Mouse (Mus musculus) brain, embryonic 18.5 days (tissue): ENCODE results near the gene B230217C12Rik.
"Not testable (repeated sequence)": the region's sequence is repeated elsewhere in the genome, so short reads cannot be mapped to it uniquely, and the experiment has no call there.

Experiments
- DNase-seq: peaks from one replicate; pipeline ENCODE4 v3.0.0-alpha.2; 2012; ENCODE audit warnings: low read depth, low spot score

B230217C12Rik gene

GRCm38 (mm10) chr11:97825971-97826370 lies 14.6 kb upstream of the B230217C12Rik start:
- no peak for DNase-seq

- no peak for DNase-seq
Observed at GRCm38 (mm10) chr11:97826414-97826813, 14.2 kb upstream of the B230217C12Rik start.

- DNase-seq = no peak
Observed at GRCm38 (mm10) chr11:97827654-97828053, 12.9 kb upstream of the B230217C12Rik start.

GRCm38 (mm10) chr11:97829365-97829764 lies 11.2 kb upstream of the B230217C12Rik start:
- no peak for DNase-seq

- DNase-seq = no peak
Observed at GRCm38 (mm10) chr11:97829913-97830476, 10.6 kb upstream of the B230217C12Rik start.

GRCm38 (mm10) chr11:97830501-97830900 lies 10.1 kb upstream of the B230217C12Rik start:
- DNase-seq = no peak

GRCm38 (mm10) chr11:97832001-97832400 lies 8.6 kb upstream of the B230217C12Rik start:
- DNase-seq = no peak

- DNase-seq = no peak
Observed at GRCm38 (mm10) chr11:97833352-97833751, 7.2 kb upstream of the B230217C12Rik start.

- no peak for DNase-seq
Observed at GRCm38 (mm10) chr11:97836541-97836940, 4.0 kb upstream of the B230217C12Rik start.

GRCm38 (mm10) chr11:97837051-97837450 lies 3.5 kb upstream of the B230217C12Rik start:
- DNase-seq = not testable (repeated sequence)

- no peak for DNase-seq
Observed at GRCm38 (mm10) chr11:97837641-97838149, 2.9 kb upstream of the B230217C12Rik start.

GRCm38 (mm10) chr11:97838779-97839440 lies 1.7 kb upstream of the B230217C12Rik start:
- DNase-seq = no peak

- no peak for DNase-seq
Observed at GRCm38 (mm10) chr11:97839441-97840134, 992 bp upstream of the B230217C12Rik start.

GRCm38 (mm10) chr11:97840135-97840490 lies 467 bp upstream of the B230217C12Rik start:
- DNase-seq = no peak

GRCm38 (mm10) chr11:97840991-97841661 lies 546 bp downstream of the B230217C12Rik start:
- DNase-seq = peak; percentile 88

GRCm38 (mm10) chr11:97842001-97842400 lies 1.4 kb downstream of the B230217C12Rik start:
- DNase-seq = no peak

GRCm38 (mm10) chr11:97850367-97850766 lies 9.8 kb downstream of the B230217C12Rik start:
- DNase-seq = no peak

GRCm38 (mm10) chr11:97851601-97852000 lies 11.0 kb downstream of the B230217C12Rik start:
- no peak for DNase-seq

GRCm38 (mm10) chr11:97855473-97855872 lies 14.9 kb downstream of the B230217C12Rik start:
- no peak for DNase-seq

GRCm38 (mm10) chr11:97862148-97862547 lies 21.6 kb downstream of the B230217C12Rik start:
- DNase-seq = no peak

GRCm38 (mm10) chr11:97865421-97865820 lies 24.8 kb downstream of the B230217C12Rik start:
- no peak for DNase-seq
